Mouse (Mus musculus): Measurements from ENCODE around the gene Ddt. TPM values are rescaled to one million over a fixed set of nuclear protein-coding genes. Genes with fewer than 3 reads are reported as not detected.
"Not testable (repeated sequence)": the region's sequence is repeated elsewhere in the genome, so short reads cannot be mapped to it uniquely, and the experiment has no call there.

Gene Ddt
- total RNA-seq, 2 experiments from 2014 or later, result 37.8 to 42.2 TPM

DNA sequence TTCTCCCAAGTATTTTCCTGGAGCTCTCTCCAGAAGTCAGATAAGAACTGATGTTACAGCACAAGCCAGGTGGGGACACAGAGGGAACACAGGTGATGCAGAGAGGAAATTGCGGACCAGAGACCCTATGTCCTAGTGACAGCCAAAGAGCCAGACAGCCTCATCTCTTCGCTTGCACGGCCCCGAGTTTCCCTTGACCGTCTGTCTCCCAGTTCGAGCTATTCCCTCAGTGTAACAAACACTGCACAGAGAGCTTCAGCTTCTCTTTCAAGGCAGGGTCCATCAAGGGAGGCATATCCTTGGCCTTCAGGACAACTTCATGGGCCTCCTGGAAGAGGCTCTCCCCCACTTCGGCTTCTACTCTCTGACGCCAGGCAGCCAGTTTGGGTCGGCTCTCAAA lies 1.4 kb upstream of the Ddt start:
- DNase-seq (ENCODE audit: low spot score in 2 of 2), result no peak

DNA sequence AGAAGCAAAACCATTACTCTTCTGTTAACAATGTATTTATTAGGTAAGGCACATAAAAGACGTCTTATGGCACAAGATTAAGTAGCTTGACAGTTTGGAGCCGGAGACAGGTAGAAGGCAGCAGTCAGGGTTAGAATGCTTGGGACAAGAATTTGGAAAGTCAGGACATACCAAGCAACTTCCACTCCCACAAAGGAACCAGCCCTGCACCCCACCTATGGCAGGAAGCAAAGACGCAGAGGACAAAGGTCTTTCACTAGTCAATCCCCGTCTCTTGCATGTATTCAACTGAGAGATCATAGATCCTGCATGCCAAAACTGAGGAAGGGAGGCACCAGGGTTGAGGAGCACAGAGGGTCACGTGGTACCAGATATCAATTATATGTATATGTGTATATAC lies 888 bp upstream of the Ddt start:
- no peak for DNase-seq (ENCODE audit: low spot score in 2 of 2)

DNA sequence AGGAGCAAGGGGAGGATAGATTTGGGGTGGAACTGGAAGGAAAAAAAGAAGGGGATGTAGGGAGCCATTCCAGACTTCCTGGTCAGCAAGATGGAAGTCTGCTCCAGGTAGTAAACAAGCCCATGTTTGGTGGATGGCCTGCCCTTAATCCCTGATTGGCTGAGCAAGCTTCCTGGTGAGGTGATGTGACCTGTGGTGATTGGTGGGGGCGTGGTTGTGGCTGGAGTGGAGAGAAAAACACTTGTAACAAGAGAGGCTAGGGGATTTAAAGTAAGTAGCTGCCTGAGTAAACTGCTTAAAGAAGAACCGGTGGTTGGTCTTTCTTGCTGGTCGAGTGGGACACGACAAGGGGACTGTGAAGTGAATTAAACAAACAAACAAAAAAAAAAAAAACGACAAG lies 5.5 kb downstream of the Ddt start:
- not testable (repeated sequence) for DNase-seq (ENCODE audit: low spot score in 2 of 2)

DNA sequence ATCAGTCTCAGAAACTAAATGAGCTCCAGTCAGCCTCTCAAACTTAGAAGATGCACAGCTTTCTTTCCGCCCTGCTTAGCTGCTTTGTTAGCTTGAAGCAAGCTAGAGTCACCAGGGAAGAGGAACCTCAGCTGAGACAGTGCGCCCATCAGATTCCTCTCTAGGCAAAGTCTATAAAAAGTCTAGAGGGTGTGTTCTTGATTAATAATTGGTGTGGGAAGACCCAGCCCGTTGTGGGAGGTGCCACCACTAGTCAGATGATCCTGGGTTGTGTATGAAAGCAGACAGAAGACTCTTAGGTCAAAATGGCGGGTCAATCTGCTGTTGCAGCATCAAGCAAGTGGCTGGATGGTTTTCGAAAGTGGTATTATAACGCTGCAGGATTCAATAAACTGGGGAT lies 6.4 kb downstream of the Ddt start:
- DNase-seq (ENCODE audit: low spot score in 2 of 2), result no peak

DNA sequence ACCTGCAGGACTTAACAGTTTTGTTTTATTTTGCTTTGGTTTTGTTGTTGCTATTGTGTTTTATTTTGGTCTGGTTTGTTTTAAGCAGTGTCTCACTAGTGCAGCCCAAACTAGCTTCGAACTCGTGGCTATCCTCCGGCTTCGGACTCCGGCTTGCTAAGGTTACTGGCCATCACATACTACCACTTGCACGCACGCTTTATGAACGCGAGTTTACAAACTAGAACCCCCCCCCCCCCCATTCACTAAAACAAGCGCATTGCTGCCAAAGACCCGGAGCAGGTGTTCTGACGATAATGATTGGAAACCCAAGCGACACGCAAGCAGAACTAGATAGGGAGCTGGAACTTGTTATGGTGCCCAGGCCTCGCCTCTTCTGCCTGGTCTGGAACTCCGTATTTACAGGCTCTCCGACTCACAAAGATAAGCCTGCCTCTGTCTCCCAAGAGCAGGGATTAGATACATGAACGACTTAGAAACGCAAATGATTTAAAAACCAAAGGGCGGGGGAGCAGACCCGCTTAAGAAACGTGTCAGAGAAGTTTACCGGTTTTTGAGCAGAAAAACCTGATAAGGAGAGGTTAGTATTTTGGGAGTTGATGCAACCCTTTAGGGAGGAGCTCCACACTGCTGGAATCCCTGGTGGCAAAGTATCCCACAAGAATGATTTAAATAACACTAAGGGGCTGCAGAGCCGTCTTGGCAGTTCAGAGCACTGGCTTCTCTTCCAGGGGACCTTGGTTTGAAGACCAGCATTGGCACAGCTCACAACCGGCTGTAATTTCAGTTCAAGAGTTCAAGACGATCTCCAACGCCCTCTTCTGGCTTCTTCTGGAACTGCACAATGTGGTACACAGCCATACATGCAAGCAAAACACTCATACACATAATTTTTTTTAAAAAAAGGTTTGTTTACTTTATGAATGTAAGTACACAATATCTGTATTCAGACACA lies 8.4 kb downstream of the Ddt start:
- peak; percentile 49 to 64 for DNase-seq (ENCODE audit: low spot score in 2 of 2)

DNA sequence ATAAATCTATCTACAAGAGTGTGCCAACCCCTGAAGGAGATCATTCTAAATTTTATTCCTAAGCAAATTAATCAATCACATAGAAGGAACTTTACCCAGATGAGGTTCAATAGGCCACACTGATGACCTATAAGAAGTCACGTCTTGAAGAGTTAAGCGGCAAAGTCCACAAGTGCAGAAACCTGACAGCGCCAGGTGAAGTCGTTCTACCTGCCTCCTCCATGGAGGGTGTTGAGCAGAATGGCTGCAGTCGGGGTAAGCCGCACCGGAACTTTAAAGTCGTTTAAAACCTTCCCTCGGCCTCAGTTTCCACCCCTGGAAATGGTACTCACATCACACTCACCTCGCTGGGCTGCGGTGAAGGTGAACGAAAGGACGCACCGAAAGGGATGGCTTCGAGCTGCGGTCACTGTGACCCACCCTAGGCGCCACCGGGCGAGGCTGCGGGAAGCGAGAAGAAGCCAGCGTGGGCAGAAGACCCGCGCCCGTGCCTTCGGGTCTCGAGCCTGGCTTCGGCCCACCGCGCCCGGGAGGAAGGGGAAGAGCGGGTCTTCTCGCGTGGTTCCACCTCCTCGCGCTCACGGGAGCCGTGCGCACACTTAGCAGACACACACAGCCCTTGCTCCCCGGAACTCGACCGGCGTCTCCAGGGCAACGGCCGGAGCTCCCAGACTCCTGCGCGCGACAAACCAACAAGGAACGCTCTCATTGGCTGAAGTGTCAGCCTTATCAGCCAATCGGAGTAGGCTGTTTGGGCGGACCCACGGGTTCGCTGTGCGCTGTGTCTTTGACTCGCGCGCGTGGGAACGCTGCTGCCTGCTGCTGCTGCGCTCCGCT lies 9.3 kb downstream of the Ddt start, which contains the start of gene Cabin1:
TSS of gene Cabin1 (minus strand) at position 660 of the 837 bp plus-strand sequence.
- DNase-seq (ENCODE audit: low spot score in 2 of 2), result peak; percentile 97 to 99

DNA sequence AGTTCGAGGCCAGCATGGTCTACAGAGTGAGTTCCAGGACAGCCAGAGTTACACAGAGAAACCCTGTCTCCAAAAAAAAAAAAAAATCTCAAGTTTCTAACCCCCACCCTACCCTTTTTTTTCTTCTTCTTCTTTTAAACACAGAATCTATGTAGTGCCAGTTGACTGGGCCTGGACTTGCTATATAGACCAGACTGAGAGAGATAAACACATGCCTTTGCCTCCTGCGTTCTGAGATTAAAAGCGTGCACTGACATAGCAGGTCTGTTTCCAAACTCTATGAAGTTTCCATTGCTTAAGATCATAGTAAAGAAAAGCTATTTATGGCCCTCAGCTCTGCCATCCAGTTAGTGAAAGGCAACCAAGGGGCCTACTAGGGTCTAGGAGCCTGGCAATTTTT lies 10.8 kb downstream of the Ddt start:
- no peak for DNase-seq (ENCODE audit: low spot score in 2 of 2)

DNA sequence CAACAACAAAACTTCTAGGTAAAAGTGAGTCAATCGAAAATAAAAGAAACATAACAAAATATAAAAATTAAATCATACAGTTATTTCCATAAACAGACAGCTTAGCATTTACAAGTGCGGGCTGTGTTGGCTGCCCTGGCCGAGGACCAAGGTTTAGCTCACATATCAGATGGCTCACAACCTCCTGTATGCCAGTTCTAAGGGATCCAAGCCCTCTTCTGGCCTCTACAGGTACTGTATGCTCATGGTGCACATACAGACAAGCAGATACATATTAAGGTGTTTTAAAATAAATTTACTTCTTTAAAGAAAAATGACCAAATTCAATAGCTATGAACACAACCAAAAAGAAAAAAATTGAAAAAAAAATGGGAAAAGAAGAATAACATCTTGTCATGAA lies 12.9 kb downstream of the Ddt start:
- DNase-seq (ENCODE audit: low spot score in 2 of 2), result no peak

DNA sequence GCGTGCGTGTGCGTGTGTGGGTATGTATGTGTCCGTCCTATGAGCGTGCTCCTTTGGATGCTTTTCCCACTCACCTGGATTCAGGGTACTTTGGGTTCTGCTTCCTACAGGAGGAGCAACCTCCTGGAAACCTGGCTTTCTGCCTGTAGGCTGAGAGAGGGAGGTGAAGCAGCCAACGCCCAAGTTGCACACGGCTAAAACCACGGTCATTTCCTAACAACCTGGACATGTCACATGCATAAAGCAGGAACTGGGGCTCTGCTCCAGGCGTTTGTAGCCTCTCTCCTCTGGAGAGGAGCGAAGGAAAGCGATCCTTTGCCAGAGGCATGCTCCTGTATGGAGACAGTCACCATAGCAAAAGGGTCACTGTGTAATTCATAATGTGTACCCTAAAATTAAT lies 16.5 kb downstream of the Ddt start:
- no peak for DNase-seq (ENCODE audit: low spot score in 2 of 2)

DNA sequence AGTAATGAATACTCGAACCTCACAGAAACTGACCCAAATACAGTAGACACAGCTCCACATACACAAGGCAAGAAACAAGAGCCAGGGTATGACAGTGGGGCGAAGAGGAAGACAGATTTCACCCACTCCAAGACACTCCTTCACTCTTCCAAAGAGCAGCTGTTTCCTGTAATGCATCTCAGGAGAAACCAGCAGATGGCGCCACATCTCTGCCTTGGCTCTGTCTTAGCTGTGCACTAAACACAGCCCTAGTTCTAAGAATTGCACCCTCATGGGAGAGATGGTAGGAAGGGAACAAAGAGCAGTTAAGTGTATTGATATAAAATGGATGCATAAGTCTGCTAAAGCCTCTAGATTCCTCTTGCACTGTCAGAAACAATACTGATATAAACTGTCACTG lies 29.2 kb downstream of the Ddt start:
- peak; percentile 75 to 86 for DNase-seq (ENCODE audit: low spot score in 2 of 2)

DNA sequence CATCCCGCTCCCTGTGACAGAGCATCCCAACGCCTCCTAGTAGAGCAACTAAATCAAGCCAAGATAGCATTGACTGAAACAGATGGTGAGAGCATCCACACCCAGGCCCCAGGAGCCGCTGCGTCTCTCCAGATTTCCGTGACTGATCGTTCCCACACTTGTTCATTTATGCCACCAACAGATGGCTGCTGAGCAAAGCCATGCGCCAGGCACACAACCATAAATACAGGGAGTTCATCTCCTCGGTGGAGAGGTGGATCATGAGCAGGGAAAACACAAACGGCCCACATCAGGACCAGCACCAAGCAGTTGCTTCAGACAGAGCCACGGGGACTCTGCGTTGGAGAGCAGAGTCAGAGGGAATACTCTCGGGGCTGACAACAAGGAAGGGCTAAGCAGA lies 29.8 kb downstream of the Ddt start:
- DNase-seq (ENCODE audit: low spot score in 2 of 2), result peak; percentile 39 to 77

DNA sequence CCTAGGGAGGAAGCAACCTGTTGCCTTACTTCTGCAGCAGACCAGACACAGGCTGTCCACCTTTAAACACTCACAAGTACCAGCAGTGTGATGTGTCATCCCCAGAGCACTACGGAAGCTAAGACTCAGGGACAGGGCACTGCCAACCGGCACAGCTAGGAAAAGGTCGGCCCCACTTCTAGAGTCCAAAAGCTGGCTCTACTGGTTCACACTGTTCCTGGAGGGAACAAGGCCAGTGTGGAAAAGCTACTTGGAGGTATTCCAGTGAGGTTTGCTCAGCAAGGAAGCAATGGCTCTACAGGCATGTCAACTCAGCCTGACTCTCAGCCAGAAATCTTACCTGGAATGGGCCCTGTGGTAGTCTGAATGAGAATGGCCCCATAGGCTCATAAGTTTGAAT lies 32.3 kb downstream of the Ddt start:
- DNase-seq (ENCODE audit: low spot score in 2 of 2), result no peak

DNA sequence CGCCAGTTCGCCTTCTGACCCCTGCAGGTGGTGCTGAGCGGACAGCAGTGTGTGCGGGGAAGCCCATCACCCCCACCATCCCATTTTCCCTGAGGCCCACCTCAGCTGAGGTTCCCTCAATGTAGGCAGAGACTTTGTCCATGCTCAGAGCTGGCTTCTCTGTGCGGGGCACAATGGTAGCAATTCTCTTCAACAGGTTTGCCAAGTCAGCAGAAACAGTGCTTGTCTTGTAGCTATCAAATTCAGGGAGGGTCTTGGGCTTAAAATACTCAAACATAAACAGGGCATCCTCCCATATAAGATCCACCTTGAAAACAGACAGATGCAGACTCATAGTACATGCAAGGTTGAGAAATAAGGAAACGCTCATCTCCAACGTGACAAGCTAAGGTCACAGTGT lies 47.8 kb downstream of the Ddt start:
- no peak for DNase-seq (ENCODE audit: low spot score in 2 of 2)

Other genes with a start within 250 kb of the Ddt start
- gene Lrrc75b, start 213.1 kb downstream of the Ddt start, total RNA-seq (2021), result 10 to 100 TPM; 12.9 to 15.2 TPM
- 1 to 10 TPM; 2.0 to 2.8 TPM for gene Ggt1, start 211.8 kb downstream of the Ddt start, total RNA-seq (2021)
- 1 to 10 TPM; 2.9 to 4.0 TPM for gene Ggt5, start 184.1 kb downstream of the Ddt start, total RNA-seq (2021)
- gene Susd2, start 129.4 kb downstream of the Ddt start, total RNA-seq (2021), result 1 to 10 TPM; 2.1 to 2.4 TPM
- gene Cabin1, start 9.1 kb downstream of the Ddt start, total RNA-seq (2021), result 10 to 100 TPM; 66.9 to 81.2 TPM
- gene Gm20441, start 7.5 kb upstream of the Ddt start, total RNA-seq (2021), result not detected
- 1 to 10 TPM; 1.3 to 2.5 TPM for gene Gstt3, start 8.0 kb upstream of the Ddt start, total RNA-seq (2021)
- gene Gstt1, start 25.2 kb upstream of the Ddt start, total RNA-seq (2021), result 1 to 10 TPM; 4.6 to 4.7 TPM
- not detected for gene Gstt4, start 49.1 kb upstream of the Ddt start, total RNA-seq (2021)
- gene Gstt2, start 64.0 kb upstream of the Ddt start, total RNA-seq (2021), result 1 to 10 TPM; 3.5 to 4.0 TPM
- gene Mif, start 86.8 kb upstream of the Ddt start, total RNA-seq (2021), result 100 to 1,000 TPM; 563 to 640 TPM
- 1 to 10 TPM; 2.0 to 2.1 TPM for gene Derl3, start 120.0 kb upstream of the Ddt start, total RNA-seq (2021)
- 10 to 100 TPM; 80.6 to 84.5 TPM for gene Smarcb1, start 148.2 kb upstream of the Ddt start, total RNA-seq (2021)
- gene Chchd10, start 159.7 kb upstream of the Ddt start, total RNA-seq (2021), result 100 to 1,000 TPM; 286 to 309 TPM
- 1 to 10 TPM; 2.3 to 3.3 TPM for gene Mmp11, start 163.1 kb upstream of the Ddt start, total RNA-seq (2021)
- gene Gm867, start 167.3 kb upstream of the Ddt start, total RNA-seq (2021), result 1 to 10 TPM in 1 of 2 experiments, under 1 TPM in 1; 0.88 to 1.1 TPM
- not detected for gene Vpreb3, start 169.6 kb upstream of the Ddt start, total RNA-seq (2021)
- not detected for gene Gm5134, start 181.1 kb upstream of the Ddt start, total RNA-seq (2021)